In the genomic region with DNA sequence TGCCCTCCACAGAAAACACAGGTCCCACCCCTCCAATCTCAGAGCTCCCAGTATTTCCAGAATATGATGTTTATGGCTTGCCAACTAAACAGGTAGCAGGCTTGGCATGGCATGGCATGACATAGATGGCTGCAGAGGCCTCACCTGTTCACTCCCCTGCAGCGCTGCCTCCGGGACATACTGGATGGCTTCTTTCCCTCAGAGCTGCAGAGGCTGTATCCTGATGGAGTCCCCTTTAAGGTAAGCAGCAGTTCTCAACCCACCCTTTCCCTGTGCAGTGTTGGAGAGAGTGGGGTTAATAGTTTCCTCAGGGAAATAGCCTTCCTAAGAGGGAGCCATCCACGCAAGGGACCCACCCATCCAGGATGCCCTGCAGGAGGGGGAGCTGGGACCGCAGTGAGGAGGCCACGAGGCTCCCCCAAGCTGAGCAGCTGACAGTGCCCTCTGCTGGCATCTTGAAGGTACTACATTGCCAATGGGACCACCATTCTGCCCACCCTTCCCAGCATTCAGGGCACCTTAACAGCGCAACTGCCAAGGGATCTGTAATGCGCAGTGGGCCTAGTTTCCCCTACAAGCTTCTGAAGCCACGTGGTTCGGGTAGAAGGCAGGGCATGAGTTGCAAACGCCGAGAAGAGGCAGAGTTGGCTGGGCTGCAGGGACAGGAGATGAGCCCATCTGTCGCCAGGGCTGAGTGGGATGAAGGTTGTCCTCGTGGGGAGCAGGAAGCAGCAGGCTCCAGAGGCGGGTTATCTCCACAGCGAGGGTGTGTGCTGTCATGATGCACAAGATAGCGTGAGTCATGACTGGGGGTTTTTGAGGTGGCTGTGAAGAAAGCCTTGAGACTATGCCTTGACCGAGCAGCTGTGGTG, we compare ENCODE assay signal across 9 mouse cellular contexts. TPM values are rescaled to one million over a fixed set of nuclear protein-coding genes. Genes with fewer than 3 reads are reported as not detected.
DNase-seq lines count a peak whose midpoint lies in the region; ATAC-seq and TF ChIP-seq lines count a peak whose summit lies in the region.
"Had no signal": no experiment of that assay in that cellular context is flagged by ENCODE, and none has a peak within 500 bp of the region (broad histone marks: within the 10 kb centered on the region; RNA-seq: fewer than 3 reads in every experiment).

No protein-coding gene starts in this region.

- no peak overlapping the region for H3K9ac ChIP-seq in midbrain, postnatal 0 days (replicated peaks; ENCODE audit: low read length, poor library complexity, severe bottlenecking)
- H3K9ac ChIP-seq: neural tube, embryonic 12.5 days had no signal

- H3K27me3 ChIP-seq in midbrain, postnatal 0 days (ENCODE audit: insufficient read depth, low read length) = no peaks in the 10 kb centered on the region
- no peaks in the 10 kb centered on the region for H3K27me3 ChIP-seq in thymus, adult 2 months (ENCODE audit: control insufficient read depth, insufficient read depth, low read length)
- H3K27me3 ChIP-seq: neural tube, embryonic 12.5 days had no signal

- peak; percentile 45 to 55 for DNase-seq in heart, adult 18-20 months
- no peak for DNase-seq in heart, postnatal 25 days (ENCODE audit: low spot score)
- peak; percentile 74 for DNase-seq in T-cell, adult 2 months (ENCODE audit: low spot score)
- peak; percentile 50 for DNase-seq in embryo, embryonic 11.5 days (ENCODE audit: low read depth, low spot score)
- DNase-seq in heart, postnatal 4 days = peak; percentile 54
- DNase-seq in left cerebral cortex, postnatal 25 days (ENCODE audit: low spot score in 2 of 2) = peak; percentile 76 to 98
- peak; percentile 61 for DNase-seq in midbrain, postnatal 0 days (ENCODE audit: low spot score)
- DNase-seq in thymus, adult 2 months = peak; percentile 82

- peaks cover 11% of the 10 kb centered on the region; the same call in 1 of the 2 replicates for H3K4me1 ChIP-seq in midbrain, postnatal 0 days (ENCODE audit: insufficient read depth, low read length)
- peaks cover 74% of the 10 kb centered on the region for H3K4me1 ChIP-seq in thymus, adult 2 months (replicated peaks; ENCODE audit: control insufficient read depth, insufficient read depth, low read length)

- H3K27ac ChIP-seq in midbrain, postnatal 0 days (ENCODE audit: low read depth, low read length) = no peak overlapping the region
- peak overlapping the region; percentile 54 for H3K27ac ChIP-seq in thymus, adult 2 months (ENCODE audit: control insufficient read depth, insufficient read depth, low read length)
- H3K27ac ChIP-seq: neural tube, embryonic 12.5 days had no signal

- intact Hi-C loops in heart, postnatal 25 days (cut with DNase I) = loop anchor here (5.0 kb wide), 1 partner anchor 87 kb away; no protein-coding TSS in a partner anchor
- intact Hi-C loops in left cerebral cortex, postnatal 25 days (cut with DNase I) = loop anchor here (1.0 kb wide), 2 partner anchors 17 to 32 kb away; no protein-coding TSS in a partner anchor

- H3K36me3 ChIP-seq in midbrain, postnatal 0 days (ENCODE audit: insufficient read depth, low read length) = 0 out of 2 replicates have a peak, but pooled peaks cover 2% of the 10 kb centered on the region
- H3K36me3 ChIP-seq in thymus, adult 2 months (ENCODE audit: control insufficient read depth, insufficient read depth, low read length) = no peaks in the 10 kb centered on the region
- H3K36me3 ChIP-seq: neural tube, embryonic 12.5 days had no signal

- 26% methylated on average over 17 of the region's 17 CpGs for WGBS in midbrain, postnatal 0 days
- WGBS in thymus, adult 2 months = 15% methylated on average over 17 of the region's 17 CpGs

- TF ChIP-seq CTCF in midbrain, postnatal 0 days (IDR thresholded peaks at IDR 0.05) = peak; percentile 92
- peak; percentile 93 for TF ChIP-seq CTCF in thymus, adult 2 months (IDR thresholded peaks at IDR 0.05; ENCODE audit: borderline replicate concordance, control insufficient read depth, extremely low read depth, insufficient read depth, low read length, poor library complexity)

- no peak overlapping the region for H3K4me2 ChIP-seq in midbrain, postnatal 0 days (ENCODE audit: low read depth, low read length, poor library complexity, severe bottlenecking)
- H3K4me2 ChIP-seq: neural tube, embryonic 12.5 days had no signal

- TF ChIP-seq POLR2A in thymus, adult 2 months (IDR thresholded peaks at IDR 0.05; ENCODE audit: control insufficient read depth, extremely low read depth, insufficient read depth, low read length, poor library complexity) = peak; percentile 38; the same call in 1 of the 2 replicates

- no peak overlapping the region for H3K4me3 ChIP-seq in midbrain, postnatal 0 days (ENCODE audit: low read depth, low read length)
- no peak overlapping the region for H3K4me3 ChIP-seq in thymus, adult 2 months (ENCODE audit: control insufficient read depth, insufficient read depth, low read length)
- H3K4me3 ChIP-seq: neural tube, embryonic 12.5 days had no signal

- ATAC-seq in midbrain, postnatal 0 days (ENCODE audit: low FRiP score) = no peak

- no peaks in the 10 kb centered on the region for H3K9me3 ChIP-seq in midbrain, postnatal 0 days (ENCODE audit: low read length)
- H3K9me3 ChIP-seq: neural tube, embryonic 12.5 days had no signal

RNA-seq across cellular contexts. Expression of gene Sh3bgrl3, which starts 4.7 kb away (rescaled TPM):
- 10 to 100 TPM; 34.0 to 42.8 TPM for total RNA-seq in heart, adult 18-20 months (2021)
- 10 to 100 TPM; 38.8 to 41.8 TPM for total RNA-seq in heart, postnatal 25 days (2021)
- total RNA-seq in heart, postnatal 4 days (2021) = 10 to 100 TPM; 70.4 to 72.6 TPM
- 100 to 1,000 TPM; 212 to 218 TPM for total RNA-seq in left cerebral cortex, postnatal 25 days (2021)
- total RNA-seq in midbrain, postnatal 0 days (2014; rRNA removed) = 162 and 224 TPM in 2 replicates
- 565 and 583 TPM in 2 replicates for polyA plus RNA-seq in midbrain, postnatal 0 days (2015; fragmentation: Nextera tagmentation; extraction: Ambion mirVana)
- polyA plus RNA-seq in thymus, adult 2 months (2012; rRNA removed) = 1,368 and 1,549 TPM in 2 replicates

RNA-seq across cellular contexts. Expression of gene Ubxn11, which starts 21.5 kb away (rescaled TPM):
- total RNA-seq in heart, adult 18-20 months (2021) = 1 to 10 TPM; 2.0 to 2.4 TPM
- total RNA-seq in heart, postnatal 25 days (2021) = 1 to 10 TPM; 1.1 to 1.5 TPM
- total RNA-seq in heart, postnatal 4 days (2021) = 1 to 10 TPM; 1.2 to 2.0 TPM
- 10 to 100 TPM; 29.5 to 34.7 TPM for total RNA-seq in left cerebral cortex, postnatal 25 days (2021)
- 4.9 and 8.4 TPM in 2 replicates for total RNA-seq in midbrain, postnatal 0 days (2014; rRNA removed)
- 11.2 and 13.7 TPM in 2 replicates for polyA plus RNA-seq in midbrain, postnatal 0 days (2015; fragmentation: Nextera tagmentation; extraction: Ambion mirVana)
- polyA plus RNA-seq in thymus, adult 2 months (2012; rRNA removed) = 91.3 and 120 TPM in 2 replicates

RNA-seq across cellular contexts. Expression of gene Cd52, which starts 29.0 kb away (rescaled TPM):
- 10 to 100 TPM in 1 of 2 experiments, 1 to 10 TPM in 1; 5.8 to 20.9 TPM for total RNA-seq in heart, adult 18-20 months (2021)
- total RNA-seq in heart, postnatal 25 days (2021) = 1 to 10 TPM; 3.6 to 4.5 TPM
- 1 to 10 TPM; 4.3 to 5.6 TPM for total RNA-seq in heart, postnatal 4 days (2021)
- total RNA-seq in left cerebral cortex, postnatal 25 days (2021) = 1 to 10 TPM; 1.6 to 3.4 TPM
- 0.66 TPM in 1 of 2 replicates, not detected in the other for total RNA-seq in midbrain, postnatal 0 days (2014; rRNA removed)
- 2.0 and 2.7 TPM in 2 replicates for polyA plus RNA-seq in midbrain, postnatal 0 days (2015; fragmentation: Nextera tagmentation; extraction: Ambion mirVana)
- polyA plus RNA-seq in thymus, adult 2 months (2012; rRNA removed) = 355 and 480 TPM in 2 replicates
